Mouse (Mus musculus): ENCODE measurements around the gene Omt2a.

DNA sequence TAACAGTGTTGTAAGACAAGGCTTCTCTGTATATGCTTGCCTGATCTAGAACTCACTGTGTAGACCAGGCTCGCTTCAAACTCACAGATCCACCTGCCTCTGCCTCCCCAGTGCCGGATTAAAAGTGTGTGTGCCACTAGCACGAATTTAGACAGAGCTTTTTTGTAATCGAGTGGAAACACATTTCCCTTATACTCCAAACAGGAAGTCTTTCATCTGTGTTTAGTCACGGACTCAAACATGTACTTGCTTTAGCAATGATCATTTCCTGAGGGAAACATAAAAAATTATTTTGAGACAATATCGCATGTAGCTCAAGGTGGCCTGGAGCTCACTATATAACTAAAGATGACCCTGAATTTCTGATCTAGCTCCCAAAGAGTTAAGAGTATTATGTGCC lies 48.8 kb upstream of the Omt2a start:
- TF ChIP-seq HCFC1 (IDR thresholded peaks at IDR 0.05; ENCODE audit: borderline replicate concordance, insufficient read depth, low read length) (no peak), CHD2 (IDR thresholded peaks at IDR 0.05; ENCODE audit: low read depth, low read length) (no peak), ZC3H11A (IDR thresholded peaks at IDR 0.05; ENCODE audit: borderline replicate concordance, low read depth, low read length) (no peak), ZNF384 (IDR thresholded peaks at IDR 0.05; ENCODE audit: low read depth, low read length) (no peak)
